Mouse (Mus musculus): ENCODE data around the gene Birc5.

The Birc5 gene

DNA sequence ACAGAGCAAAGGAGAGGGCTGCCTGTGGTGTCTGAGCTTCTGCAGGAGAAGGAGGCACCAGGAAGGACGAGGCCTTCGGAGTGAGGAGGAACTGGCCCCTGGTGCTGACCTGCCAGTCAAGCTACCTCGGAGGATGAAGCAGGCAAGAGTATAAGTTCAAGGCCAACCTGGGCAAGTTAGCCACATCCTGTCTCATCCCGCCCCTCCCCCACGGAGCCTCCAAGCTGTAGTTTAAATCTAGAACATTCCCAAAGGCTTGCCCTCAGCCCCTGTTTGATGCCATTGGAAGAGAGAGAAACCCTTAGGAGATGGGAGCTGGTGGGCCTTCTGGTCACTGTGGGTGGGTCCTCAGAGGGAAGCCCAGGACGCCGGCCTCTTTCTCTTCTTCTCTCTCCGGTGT lies 55.4 kb downstream of the Birc5 start:
- in situ Hi-C loops (cut with MboI; ENCODE audit: unreplicated experiment in 2 of 2), result no loop called here

All from v-Abl transformed pro-B cells (cell line).